Mouse (Mus musculus): ENCODE data around the gene Smim5. TPM values are rescaled to one million over a fixed set of nuclear protein-coding genes. Genes with fewer than 3 reads are reported as not detected.

Smim5 gene
- polyA plus RNA-seq, 1 experiment from 2014 or later = 2.7 TPM

DNA sequence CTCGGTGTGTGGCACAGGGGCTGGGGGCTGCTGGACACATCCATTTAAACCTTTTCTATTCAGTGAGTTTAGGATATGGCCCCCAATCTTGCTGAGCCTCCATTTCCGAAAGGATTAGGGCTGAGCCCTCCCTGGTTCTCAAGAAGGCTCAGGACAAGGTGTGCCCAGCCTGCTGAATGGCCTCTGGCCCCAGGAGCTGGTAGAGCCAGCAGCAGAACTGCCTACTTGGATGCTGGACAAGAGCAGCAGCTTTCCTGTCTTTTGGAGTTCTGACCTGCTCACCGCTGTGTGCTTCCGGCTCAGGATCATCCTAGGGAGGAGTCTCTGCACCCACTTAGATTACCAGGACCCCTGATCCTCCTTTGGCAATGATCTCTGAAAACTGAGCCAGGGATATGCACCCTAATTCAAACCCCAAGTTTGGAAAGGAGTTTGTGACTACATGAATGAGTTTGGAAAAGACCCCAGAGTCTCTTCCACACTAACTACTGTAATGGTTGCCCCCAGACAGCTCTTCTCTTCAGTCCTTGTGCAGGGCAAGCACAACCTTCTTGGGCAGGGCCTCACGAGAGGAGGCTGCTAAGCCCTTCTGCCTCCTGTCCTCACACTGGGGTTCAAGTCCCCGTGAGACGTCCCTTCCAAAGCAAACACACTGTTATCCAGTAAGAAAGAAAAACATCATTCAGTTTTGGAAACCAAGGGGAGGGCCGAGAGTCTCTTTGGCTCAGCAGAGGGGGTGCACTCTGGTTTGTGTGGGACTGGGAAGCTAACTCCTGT lies 983 bp downstream of the Smim5 start:
- Histone ChIP-seq H3K27me3 (no peaks in the 10 kb centered on the region), H3K36me3 (peaks cover 26% of the 10 kb centered on the region), H3K4me3 (no peak overlapping the region), H3K9ac (peak overlapping the region; percentile 53; the same call in 1 of the 2 replicates), H3K27ac (0 out of 2 replicates have a peak overlapping the region, but pooled peaks have one; percentile 8), H3K9me3 (no peaks in the 10 kb centered on the region), H3K4me2 (0 out of 2 replicates have a peak overlapping the region, but pooled peaks have one; percentile 10), H3K4me1 (replicated peaks) (peaks cover 41% of the 10 kb centered on the region)
- no peak for ATAC-seq (ENCODE audit: low FRiP score)
- 80% methylated on average over 8 of the region's 8 CpGs for WGBS

DNA sequence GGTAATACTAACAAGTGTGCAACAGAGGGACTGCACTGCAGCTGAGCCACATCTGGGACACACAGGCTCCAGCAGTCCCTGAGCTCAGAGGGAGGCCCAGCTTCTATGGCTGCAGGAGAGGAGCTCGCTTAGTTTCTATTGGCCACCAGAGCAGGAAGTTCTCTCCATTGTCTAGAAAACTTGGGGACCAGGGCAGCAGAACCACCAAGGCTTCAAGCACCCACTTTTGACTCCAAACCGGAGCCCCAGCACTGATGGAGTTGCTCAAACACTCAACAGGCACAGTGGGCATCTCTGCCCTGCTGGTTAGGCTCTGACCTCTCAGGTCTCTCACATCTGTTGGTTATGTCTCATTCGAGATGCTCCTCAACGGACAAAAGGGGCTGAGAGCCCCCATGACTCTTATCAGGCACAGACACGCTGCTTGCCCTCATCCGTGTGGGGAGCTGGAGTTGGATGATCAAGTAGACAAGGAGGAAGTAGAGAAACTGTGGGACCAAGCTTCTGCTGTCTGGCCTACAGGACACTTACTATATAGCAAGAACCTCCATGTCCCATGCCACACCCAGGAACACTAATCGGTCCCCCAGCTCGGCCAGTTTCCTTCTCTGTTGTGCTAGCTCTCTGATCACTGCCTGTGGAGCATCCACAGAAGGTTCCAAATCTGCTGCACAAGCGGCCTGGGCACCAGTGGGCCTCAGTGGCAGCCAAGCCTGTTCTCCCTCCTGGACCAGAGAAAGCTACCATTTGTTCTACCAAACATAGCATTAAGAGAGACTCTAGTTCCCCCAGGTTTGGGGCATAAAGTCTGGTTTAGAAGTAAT lies 1.8 kb downstream of the Smim5 start:
- no peak overlapping the region for H3K4me3 ChIP-seq
- no peak overlapping the region for H3K9ac ChIP-seq
- no peak for ATAC-seq (ENCODE audit: low FRiP score)
- no peak overlapping the region for H3K27ac ChIP-seq
- H3K4me2 ChIP-seq = no peak overlapping the region
- no peaks in the 10 kb centered on the region for H3K27me3 ChIP-seq
- H3K36me3 ChIP-seq = peaks cover 24% of the 10 kb centered on the region
- no peaks in the 10 kb centered on the region for H3K9me3 ChIP-seq
- peaks cover 44% of the 10 kb centered on the region for H3K4me1 ChIP-seq (replicated peaks)
- WGBS = 90% methylated on average over 9 of the region's 9 CpGs

DNA sequence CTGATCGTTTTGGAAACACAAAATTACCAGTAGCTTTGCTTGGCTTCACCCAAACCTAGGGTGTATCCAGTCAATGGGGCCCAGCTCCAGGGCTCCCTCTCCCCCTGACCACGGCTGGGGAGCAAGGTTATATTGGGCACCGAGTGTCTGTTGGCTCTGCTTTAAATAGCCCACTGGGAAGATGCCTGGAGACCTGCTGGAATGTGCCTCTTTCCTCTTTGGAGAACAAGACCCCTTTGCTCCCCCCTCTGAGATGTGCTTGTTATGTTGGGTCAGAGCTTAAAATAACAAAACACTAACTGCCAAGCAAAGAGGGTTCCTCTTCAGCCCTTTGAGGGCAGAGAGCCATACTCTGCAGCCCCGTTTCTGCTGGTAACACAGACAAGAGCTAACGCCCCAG lies 2.4 kb downstream of the Smim5 start:
- H3K36me3 ChIP-seq = peaks cover 18% of the 10 kb centered on the region
- no peak for ATAC-seq (ENCODE audit: low FRiP score)
- 80% methylated on average over 5 of the region's 5 CpGs for WGBS
- no peak overlapping the region for H3K27ac ChIP-seq
- H3K4me3 ChIP-seq = no peak overlapping the region
- no peaks in the 10 kb centered on the region for H3K27me3 ChIP-seq
- no peak overlapping the region for H3K4me2 ChIP-seq
- H3K9ac ChIP-seq = no peak overlapping the region
- H3K9me3 ChIP-seq = no peaks in the 10 kb centered on the region
- H3K4me1 ChIP-seq (replicated peaks) = peaks cover 44% of the 10 kb centered on the region

DNA sequence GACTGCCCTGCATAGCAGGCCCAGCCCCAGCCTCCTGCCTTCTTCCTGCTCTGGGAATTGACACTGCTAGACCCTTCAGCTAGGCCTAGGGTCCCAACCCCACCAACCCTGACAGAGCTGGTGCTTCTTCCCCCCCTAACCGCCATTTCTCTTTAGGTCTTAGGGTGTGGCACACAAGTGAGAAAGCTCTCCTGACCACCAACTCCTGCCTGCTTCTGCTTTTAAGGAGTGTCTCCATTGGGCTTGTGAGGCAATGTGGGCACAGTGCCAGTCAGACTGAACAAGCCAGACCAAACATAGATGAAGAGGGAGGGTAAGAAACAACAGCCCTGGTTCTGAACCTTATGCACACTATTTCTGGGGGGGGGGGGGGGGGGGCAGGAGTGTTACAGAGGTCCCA lies 3.1 kb downstream of the Smim5 start:
- WGBS = 88% methylated on average over 1 of the region's 1 CpGs
- Histone ChIP-seq H3K36me3 (peaks cover 11% of the 10 kb centered on the region), H3K27ac (no peak overlapping the region), H3K4me3 (no peak overlapping the region), H3K9ac (no peak overlapping the region), H3K9me3 (no peaks in the 10 kb centered on the region), H3K27me3 (no peaks in the 10 kb centered on the region), H3K4me2 (no peak overlapping the region), H3K4me1 (replicated peaks) (peaks cover 44% of the 10 kb centered on the region)
- ATAC-seq (ENCODE audit: low FRiP score) = no peak

DNA sequence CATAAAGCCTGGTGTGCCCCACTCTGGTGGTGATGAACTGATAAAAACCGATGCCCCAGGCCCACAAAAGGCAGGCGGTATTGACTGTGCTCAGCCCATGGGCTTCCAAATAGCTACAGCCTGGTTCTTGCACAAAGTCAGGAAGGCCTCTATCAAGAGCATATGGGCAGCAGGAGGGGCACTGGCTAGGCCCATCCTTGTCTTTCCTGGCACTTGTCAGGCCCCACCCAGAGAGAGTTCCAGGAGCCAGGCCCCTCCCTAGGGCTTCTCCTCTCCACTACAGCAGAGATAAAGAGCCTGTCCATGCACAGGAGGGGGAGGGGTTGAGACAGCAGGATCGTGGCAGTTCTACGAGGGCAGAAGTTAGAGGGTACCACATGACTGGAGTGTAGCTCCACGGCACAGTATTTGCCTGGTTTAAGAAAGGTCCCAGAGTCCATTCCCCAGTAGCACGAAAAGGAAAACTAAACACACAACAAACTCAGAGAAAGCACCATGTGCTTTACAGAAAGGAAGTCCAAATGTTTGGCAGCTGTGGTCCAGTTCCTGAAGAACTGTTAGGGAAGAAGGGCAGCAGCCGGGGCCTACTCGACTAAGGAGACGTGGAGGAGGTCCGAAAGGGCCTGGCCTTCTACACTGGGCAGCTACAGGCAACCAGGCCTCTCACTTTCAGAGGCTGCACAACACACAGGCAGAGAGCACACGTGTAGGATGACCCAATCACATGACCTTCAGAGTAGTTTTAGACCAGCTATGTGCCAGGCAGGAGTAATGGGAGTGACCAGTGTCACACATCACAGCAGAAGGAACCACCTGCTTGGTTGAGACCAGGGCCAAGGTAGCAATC lies 3.8 kb downstream of the Smim5 start:
- Histone ChIP-seq H3K9ac (no peak overlapping the region), H3K4me1 (replicated peaks) (peaks cover 44% of the 10 kb centered on the region), H3K9me3 (no peaks in the 10 kb centered on the region), H3K36me3 (peaks cover 15% of the 10 kb centered on the region), H3K27me3 (no peaks in the 10 kb centered on the region), H3K27ac (no peak overlapping the region), H3K4me3 (no peak overlapping the region), H3K4me2 (no peak overlapping the region)
- ATAC-seq (ENCODE audit: low FRiP score) = no peak
- 75% methylated on average over 11 of the region's 11 CpGs for WGBS

DNA sequence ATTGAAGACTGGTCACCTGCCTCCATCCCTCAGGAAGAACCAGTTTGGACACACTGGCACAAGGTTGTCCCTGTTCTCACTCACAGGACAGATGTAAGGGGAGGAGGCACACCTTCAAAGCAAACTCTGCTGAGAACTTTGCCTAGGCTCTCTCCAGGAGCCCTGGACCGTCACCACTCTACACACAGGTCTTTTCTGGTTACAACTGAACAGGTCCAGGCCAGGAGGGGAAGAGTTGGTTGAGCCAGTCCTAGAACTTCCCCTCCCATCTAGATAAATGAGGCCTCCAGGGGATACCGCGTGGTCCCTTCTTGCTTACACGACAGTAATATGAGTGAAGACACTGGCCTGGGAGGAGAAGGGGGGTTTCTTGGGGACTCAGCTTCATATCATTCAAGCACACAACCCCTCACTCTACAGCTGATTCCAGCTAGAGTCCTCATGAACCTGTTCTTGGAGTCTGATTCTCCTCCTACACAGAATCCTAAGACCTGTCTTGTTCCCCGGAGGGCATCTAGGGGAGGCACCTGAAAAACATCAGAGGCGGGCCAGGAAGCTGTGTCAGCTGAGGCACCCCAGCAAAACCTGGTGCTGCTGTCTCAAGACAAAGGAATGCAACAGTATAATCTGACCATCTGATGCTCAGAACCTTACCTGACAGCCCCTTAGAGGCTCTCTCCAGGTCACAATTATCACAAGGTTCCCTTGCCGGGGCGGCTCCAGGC lies 4.6 kb downstream of the Smim5 start:
- ATAC-seq (ENCODE audit: low FRiP score) = no peak
- Histone ChIP-seq H3K27ac (no peak overlapping the region), H3K27me3 (no peaks in the 10 kb centered on the region), H3K4me1 (replicated peaks) (peaks cover 41% of the 10 kb centered on the region), H3K4me3 (no peak overlapping the region), H3K9ac (no peak overlapping the region), H3K9me3 (no peaks in the 10 kb centered on the region), H3K36me3 (peaks cover 17% of the 10 kb centered on the region), H3K4me2 (no peak overlapping the region)
- WGBS = 85% methylated on average over 8 of the region's 8 CpGs

DNA sequence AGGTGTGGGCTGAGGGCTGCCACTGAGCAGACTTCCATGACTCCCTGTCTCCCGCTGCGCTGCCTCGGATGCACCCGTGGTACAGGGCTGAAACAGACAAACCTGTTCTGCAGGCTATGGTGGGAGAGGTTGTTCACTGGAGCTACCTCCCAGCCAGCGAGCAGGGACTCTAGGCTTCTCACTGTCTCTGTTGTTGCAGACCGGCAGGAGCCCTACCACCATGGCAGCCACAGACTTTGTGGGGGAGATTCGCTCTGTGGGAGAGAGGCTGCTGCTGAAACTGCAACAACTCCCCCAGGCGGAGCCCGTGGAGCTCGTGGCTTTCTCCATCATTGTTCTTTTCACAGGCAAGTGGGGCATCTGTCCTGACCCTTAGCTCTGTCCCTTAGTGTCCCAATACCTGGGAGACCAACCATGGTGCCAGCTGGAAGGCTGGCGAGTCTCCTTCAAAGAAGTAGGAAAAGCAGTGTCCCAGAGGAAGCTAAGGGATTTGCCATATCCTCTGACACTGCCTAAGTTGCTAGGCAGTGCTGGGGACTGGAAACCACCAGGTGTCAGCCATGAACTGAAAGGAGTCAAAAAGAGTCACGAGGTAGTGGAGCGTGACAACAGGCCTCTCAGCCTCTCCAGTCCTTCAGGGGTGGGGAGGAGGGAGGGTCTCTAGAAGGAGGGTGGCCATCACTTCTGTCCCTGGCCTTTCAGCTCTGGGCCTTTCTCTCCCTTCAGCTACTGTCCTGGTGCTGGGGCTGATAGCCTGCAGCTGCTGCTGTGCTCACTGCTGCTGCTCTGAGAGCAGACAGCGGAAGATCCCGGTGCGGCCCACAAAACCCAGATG lies 5.4 kb downstream of the Smim5 start:
- Histone ChIP-seq H3K4me1 (replicated peaks) (peaks cover 34% of the 10 kb centered on the region), H3K36me3 (peaks cover 21% of the 10 kb centered on the region), H3K4me2 (no peak overlapping the region), H3K9ac (0 out of 2 replicates have a peak overlapping the region, but pooled peaks have one; percentile 35), H3K4me3 (no peak overlapping the region), H3K27me3 (no peaks in the 10 kb centered on the region), H3K9me3 (no peaks in the 10 kb centered on the region), H3K27ac (no peak overlapping the region)
- 51% methylated on average over 16 of the region's 16 CpGs for WGBS
- no peak for ATAC-seq (ENCODE audit: low FRiP score)

DNA sequence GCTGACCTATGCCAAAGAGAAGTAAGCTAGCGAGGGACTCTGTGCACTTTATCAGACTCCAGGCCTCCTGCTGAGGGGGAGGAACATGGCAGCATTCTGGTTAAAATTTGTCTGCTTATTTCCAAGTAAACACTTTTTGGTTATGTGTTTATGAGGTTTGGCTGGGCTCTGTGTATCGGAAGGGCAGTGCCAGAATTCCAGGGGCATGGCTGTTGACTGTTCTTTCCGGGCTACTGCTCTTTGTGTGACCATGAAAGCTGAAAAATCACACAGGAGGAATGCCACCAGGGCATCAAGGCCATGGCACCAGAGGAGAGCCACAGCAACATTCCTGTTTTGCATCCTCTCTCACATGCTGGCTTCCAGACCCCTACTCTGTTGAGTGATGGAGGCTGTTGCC lies 6.3 kb downstream of the Smim5 start:
- no peak overlapping the region for H3K4me2 ChIP-seq
- no peak for ATAC-seq (ENCODE audit: low FRiP score)
- H3K9ac ChIP-seq = 0 out of 2 replicates have a peak overlapping the region, but pooled peaks have one; percentile 35
- no peaks in the 10 kb centered on the region for H3K27me3 ChIP-seq
- no peak overlapping the region for H3K4me3 ChIP-seq
- peaks cover 29% of the 10 kb centered on the region for H3K4me1 ChIP-seq (replicated peaks)
- H3K36me3 ChIP-seq = peaks cover 24% of the 10 kb centered on the region
- no peaks in the 10 kb centered on the region for H3K9me3 ChIP-seq
- no peak overlapping the region for H3K27ac ChIP-seq
- 80% methylated on average over 3 of the region's 3 CpGs for WGBS

DNA sequence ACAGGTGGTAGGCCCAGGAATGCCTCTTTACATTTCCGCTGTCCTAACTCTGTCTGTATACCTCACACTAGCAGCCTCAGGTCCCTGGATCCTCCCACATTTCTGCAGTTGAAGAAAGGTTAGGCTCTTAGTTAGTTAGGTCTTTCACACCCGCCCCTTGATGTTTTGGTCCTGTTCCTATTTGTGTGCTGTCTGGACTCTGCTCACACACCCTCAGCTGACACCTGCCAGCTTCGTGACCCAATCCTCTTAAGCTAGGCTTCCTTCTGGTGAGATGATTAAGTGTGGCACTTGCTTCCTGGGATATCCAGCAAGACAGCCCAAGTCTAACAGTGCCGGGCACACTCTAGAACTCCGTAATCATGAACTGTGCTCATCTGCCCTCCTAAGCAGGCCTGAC lies 6.8 kb downstream of the Smim5 start:
- Histone ChIP-seq H3K9ac (no peak overlapping the region), H3K27ac (no peak overlapping the region), H3K36me3 (peaks cover 28% of the 10 kb centered on the region), H3K27me3 (no peaks in the 10 kb centered on the region), H3K4me3 (no peak overlapping the region), H3K9me3 (no peaks in the 10 kb centered on the region), H3K4me2 (no peak overlapping the region), H3K4me1 (replicated peaks) (peaks cover 29% of the 10 kb centered on the region)
- WGBS = 96% methylated on average over 5 of the region's 5 CpGs
- no peak for ATAC-seq (ENCODE audit: low FRiP score)

DNA sequence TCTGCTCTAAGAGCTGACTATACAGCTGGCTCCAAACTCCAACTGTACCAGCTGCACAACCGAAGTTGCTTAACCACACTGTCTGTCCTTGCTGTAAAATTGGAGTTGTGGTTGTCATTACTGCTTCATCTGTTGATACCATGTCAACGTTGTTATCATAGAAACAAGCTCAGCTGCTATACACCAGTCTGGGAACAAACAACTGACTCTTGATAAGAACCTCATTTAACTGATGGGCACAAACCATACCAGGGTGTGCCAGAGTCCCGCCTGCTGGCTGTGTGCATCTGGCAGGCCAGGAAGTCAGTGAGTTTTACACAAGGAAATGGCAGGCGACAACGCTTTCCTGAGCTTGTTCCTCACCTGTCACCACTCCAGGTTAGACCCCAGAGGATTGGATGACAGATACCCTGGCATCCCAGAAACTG lies 11.4 kb downstream of the Smim5 start:
- Histone ChIP-seq H3K9me3 (no peaks in the 10 kb centered on the region), H3K9ac (no peak overlapping the region), H3K4me2 (no peak overlapping the region), H3K27me3 (no peaks in the 10 kb centered on the region), H3K4me3 (no peak overlapping the region), H3K36me3 (peaks cover 62% of the 10 kb centered on the region), H3K27ac (no peak overlapping the region), H3K4me1 (replicated peaks) (no peaks in the 10 kb centered on the region)
- WGBS = 97% methylated on average over 5 of the region's 5 CpGs
- ATAC-seq (ENCODE audit: low FRiP score) = no peak
